Mouse (Mus musculus): ENCODE measurements around the gene Tmtc2. TPM values are rescaled to one million over a fixed set of nuclear protein-coding genes. Genes with fewer than 3 reads are reported as not detected.

Gene Tmtc2
- total and polyA plus RNA-seq, 3 experiments = not detected

DNA sequence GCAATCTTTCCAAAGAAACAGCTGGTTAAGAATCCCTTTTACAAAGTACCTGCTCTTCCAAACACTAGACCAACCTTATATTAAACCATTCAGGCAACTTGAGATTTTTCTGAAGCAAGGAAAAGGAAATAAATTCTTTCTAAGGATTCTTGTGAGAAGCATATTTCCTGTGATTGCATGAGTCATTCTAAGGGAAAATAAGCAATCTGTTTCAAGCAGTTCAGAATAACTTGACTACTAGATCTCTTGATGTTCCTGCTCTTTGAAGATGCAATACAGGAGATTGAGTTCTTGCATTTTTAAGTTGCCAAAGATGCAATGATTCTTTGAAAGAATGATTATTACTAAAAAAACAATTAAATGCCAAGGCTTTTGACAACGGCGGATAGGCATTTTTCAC, 345.6 kb downstream of the Tmtc2 start:
- dilution Hi-C loops (cut with MboI; ENCODE audit: extremely low pct_ligation_motif_present, extremely low pct_unique_long_range_greater_than_20kb, low sequenced_read_pairs) = no loop called here
- no peak overlapping the region for H3K4me2 ChIP-seq (ENCODE audit: insufficient read depth, low read depth, poor library complexity, severe bottlenecking)
- DNase-seq (ENCODE audit: extremely low read depth) = no peak
- no peak for TF ChIP-seq POLR2AphosphoS2 (IDR thresholded peaks at IDR 0.05; ENCODE audit: low read depth, low read length)
- no peak for TF ChIP-seq MXI1 (IDR thresholded peaks at IDR 0.05; ENCODE audit: low read depth, low read length)
- no peak for TF ChIP-seq NELFE (IDR thresholded peaks at IDR 0.05; ENCODE audit: low read depth, low read length)
- TF ChIP-seq USF2 (conservative IDR thresholded peaks at IDR 0.05; ENCODE audit: low read depth, low read length) = no peak
- TF ChIP-seq MAFK (IDR thresholded peaks at IDR 0.05; ENCODE audit: insufficient replicate concordance, low read length) = no peak
- TF ChIP-seq KAT2A (IDR thresholded peaks at IDR 0.05; ENCODE audit: insufficient replicate concordance, low read length) = no peak
- no peak for TF ChIP-seq HCFC1 (IDR thresholded peaks at IDR 0.05; ENCODE audit: low read depth, low read length)
- no peaks in the 10 kb centered on the region for H3K79me2 ChIP-seq (replicated peaks; ENCODE audit: control insufficient read depth, extremely low read depth, insufficient read depth, poor library complexity, severe bottlenecking)
- in situ Hi-C loops (cut with MboI; ENCODE audit: low pct_ligation_motif_present, low pct_unique_long_range_greater_than_20kb, low sequenced_read_pairs) = no loop called here
- H3K27me3 ChIP-seq (replicated peaks) = no peaks in the 10 kb centered on the region
- H3K36me3 ChIP-seq (replicated peaks in 1 of 2; ENCODE audit: control insufficient read depth in 1 of 2, insufficient read depth in 1 of 2, low read length in 1 of 2) = no peaks in the 10 kb centered on the region
- H3K9ac ChIP-seq (ENCODE audit: insufficient read depth, low read depth) = no peak overlapping the region
- H3K4me1 ChIP-seq (ENCODE audit: control insufficient read depth in 1 of 2, insufficient read depth in 2 of 2) = no peaks in the 10 kb centered on the region
- H3K9me3 ChIP-seq (replicated peaks; ENCODE audit: low read length) = peaks cover 53% of the 10 kb centered on the region
- H3K4me3 ChIP-seq (replicated peaks in 1 of 3; ENCODE audit: low read depth in 2 of 3, low read length in 2 of 3, poor library complexity in 1 of 3) = no peak overlapping the region
- no peak overlapping the region for H3K27ac ChIP-seq (ENCODE audit: insufficient read depth, low read depth)

DNA sequence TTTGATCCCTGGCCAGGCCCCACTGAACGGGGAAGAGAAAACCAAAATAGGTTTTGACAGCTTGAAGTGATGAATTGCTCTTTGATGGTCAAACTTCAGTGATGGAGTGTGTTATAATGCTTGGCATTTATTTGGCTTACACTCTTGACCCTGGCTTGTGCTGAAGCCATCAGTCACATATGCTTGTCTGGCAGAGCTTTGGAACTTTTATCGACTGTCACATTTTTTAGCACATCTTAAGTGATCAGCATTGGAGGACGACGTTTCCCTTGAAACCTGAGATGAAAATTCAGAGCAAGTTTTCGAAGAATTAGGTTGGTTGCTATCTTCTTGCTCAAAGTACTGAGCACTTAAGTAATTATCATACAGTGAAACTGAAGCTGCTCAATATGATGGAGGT, 346.6 kb downstream of the Tmtc2 start:
- in situ Hi-C loops (cut with MboI; ENCODE audit: low pct_ligation_motif_present, low pct_unique_long_range_greater_than_20kb, low sequenced_read_pairs) = no loop called here
- Histone ChIP-seq H3K4me1 (ENCODE audit: control insufficient read depth in 1 of 2, insufficient read depth in 2 of 2) (no peaks in the 10 kb centered on the region), H3K27ac (ENCODE audit: insufficient read depth, low read depth) (no peak overlapping the region), H3K4me3 (replicated peaks in 1 of 3; ENCODE audit: low read depth in 2 of 3, low read length in 2 of 3, poor library complexity in 1 of 3) (no peak overlapping the region), H3K4me2 (ENCODE audit: insufficient read depth, low read depth, poor library complexity, severe bottlenecking) (no peak overlapping the region), H3K9me3 (replicated peaks; ENCODE audit: low read length) (peaks cover 48% of the 10 kb centered on the region), H3K9ac (ENCODE audit: insufficient read depth, low read depth) (no peak overlapping the region), H3K36me3 (replicated peaks in 1 of 2; ENCODE audit: control insufficient read depth in 1 of 2, insufficient read depth in 1 of 2, low read length in 1 of 2) (no peaks in the 10 kb centered on the region), H3K27me3 (replicated peaks) (no peaks in the 10 kb centered on the region), H3K79me2 (replicated peaks; ENCODE audit: control insufficient read depth, extremely low read depth, insufficient read depth, poor library complexity, severe bottlenecking) (no peaks in the 10 kb centered on the region)
- no peak for TF ChIP-seq MXI1 (IDR thresholded peaks at IDR 0.05; ENCODE audit: low read depth, low read length)
- no peak for TF ChIP-seq SMC3 (IDR thresholded peaks at IDR 0.05; ENCODE audit: low read depth, low read length)
- no peak for TF ChIP-seq ZNF384 (IDR thresholded peaks at IDR 0.05; ENCODE audit: low read depth, low read length)
- no peak for TF ChIP-seq POLR2A (IDR thresholded peaks at IDR 0.05; ENCODE audit: low read depth, low read length)
- no peak for TF ChIP-seq GABPA (IDR thresholded peaks at IDR 0.05; ENCODE audit: insufficient replicate concordance, low read depth, low read length)
- TF ChIP-seq UBTF (IDR thresholded peaks at IDR 0.05; ENCODE audit: low read depth, low read length) = no peak
- TF ChIP-seq BHLHE40 (IDR thresholded peaks at IDR 0.05; ENCODE audit: low read depth, low read length) = no peak
- TF ChIP-seq ZMIZ1 (IDR thresholded peaks at IDR 0.05; ENCODE audit: low read depth, low read length) = no peak
- TF ChIP-seq MYC (IDR thresholded peaks at IDR 0.05; ENCODE audit: low read depth, low read length) = no peak
- TF ChIP-seq CHD2 (IDR thresholded peaks at IDR 0.05; ENCODE audit: low read length) = no peak
- TF ChIP-seq EP300 (IDR thresholded peaks at IDR 0.05; ENCODE audit: low read length) = no peak
- TF ChIP-seq USF2 (conservative IDR thresholded peaks at IDR 0.05; ENCODE audit: low read depth, low read length) = no peak
- TF ChIP-seq MAFK (IDR thresholded peaks at IDR 0.05; ENCODE audit: insufficient replicate concordance, low read length) = no peak
- TF ChIP-seq ELF1 (IDR thresholded peaks at IDR 0.05; ENCODE audit: low read depth, low read length) = no peak
- no peak for TF ChIP-seq CHD1 (IDR thresholded peaks at IDR 0.05; ENCODE audit: low read depth, low read length)
- no peak for TF ChIP-seq NRF1 (IDR thresholded peaks at IDR 0.05; ENCODE audit: low read depth, low read length)
- TF ChIP-seq JUN (IDR thresholded peaks at IDR 0.05; ENCODE audit: insufficient read depth, low read depth, low read length) = no peak
- dilution Hi-C loops (cut with MboI; ENCODE audit: extremely low pct_ligation_motif_present, extremely low pct_unique_long_range_greater_than_20kb, low sequenced_read_pairs) = no loop called here
- DNase-seq (ENCODE audit: extremely low read depth) = no peak

Measured in CH12.LX (cell line).